Mouse (Mus musculus): ENCODE data around the gene Trim21.

Trim21 gene

DNA sequence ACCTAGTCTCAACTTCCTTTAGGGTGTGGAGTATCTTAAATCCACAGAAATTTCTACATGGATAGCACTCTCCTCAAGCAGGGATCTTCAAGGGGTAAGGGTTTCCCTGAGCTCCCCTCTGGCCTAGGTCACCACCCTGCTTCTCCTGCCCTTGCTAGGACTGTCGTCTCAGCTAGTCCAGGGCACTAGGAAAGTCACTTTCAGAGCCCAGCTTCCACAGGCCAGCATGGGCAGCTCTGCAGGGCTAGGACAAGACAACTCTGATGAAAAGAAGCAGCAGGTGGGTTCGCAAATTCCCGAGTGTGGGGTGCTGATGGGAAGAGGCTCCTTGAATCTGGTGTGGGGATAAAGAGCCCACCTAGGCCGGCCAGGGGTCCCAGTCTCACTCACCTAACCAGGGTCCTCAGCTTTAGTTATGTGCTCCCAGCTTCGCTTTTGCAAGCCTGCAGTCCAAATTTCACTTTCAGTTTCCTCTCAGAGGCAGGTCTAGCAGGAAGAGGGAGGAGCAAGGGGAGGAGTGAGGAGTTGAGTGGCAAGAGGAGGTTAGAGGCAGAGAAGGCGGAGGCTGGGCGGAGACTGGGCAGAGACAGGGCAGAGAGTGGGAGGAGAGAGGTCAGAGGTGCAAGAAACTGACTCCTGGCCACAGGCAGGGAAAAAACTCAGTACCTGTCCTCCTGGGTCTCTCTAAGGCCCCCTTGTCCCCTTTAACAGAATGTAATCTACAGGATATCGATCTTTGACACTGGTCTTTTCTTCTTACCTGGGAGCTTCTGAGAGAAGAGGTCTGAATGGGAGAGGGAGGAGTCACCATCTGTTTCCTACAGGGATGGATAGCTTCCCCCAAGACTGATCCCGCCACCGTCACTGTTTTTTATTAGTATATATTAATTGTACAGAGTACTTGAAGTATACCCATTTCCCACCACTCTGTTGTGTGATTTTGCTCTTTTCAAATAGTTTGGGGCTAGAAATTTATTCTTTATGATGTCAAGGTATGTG lies at the start of gene Trim21:
TSS of gene Trim21 (minus strand) at position 488 of the 999 bp plus-strand sequence.
- WGBS: 33% methylated on average over 10 of the region's 10 CpGs

- WGBS: 45% methylated on average over 1 of the region's 1 CpGs
Measured at GRCm38 (mm10) chr7:102597378-102598031, 32.2 kb upstream of the Trim21 start, which contains the start of gene Olfr552. TSS of gene Olfr552 (plus strand) at chr7:102597770.

GRCm38 (mm10) chr7:102591786-102592185 lies 26.5 kb upstream of the Trim21 start, which contains the start of gene Olfr551:
TSS of gene Olfr551 (minus strand) at chr7:102591886.
- 94% methylated on average over 3 of the region's 3 CpGs for WGBS

GRCm38 (mm10) chr7:102575998-102576397 lies 10.7 kb upstream of the Trim21 start:
- WGBS: 64% methylated on average over 6 of the region's 6 CpGs

GRCm38 (mm10) chr7:102573174-102573830 lies 8.0 kb upstream of the Trim21 start:
- 76% methylated on average over 3 of the region's 3 CpGs for WGBS

DNA sequence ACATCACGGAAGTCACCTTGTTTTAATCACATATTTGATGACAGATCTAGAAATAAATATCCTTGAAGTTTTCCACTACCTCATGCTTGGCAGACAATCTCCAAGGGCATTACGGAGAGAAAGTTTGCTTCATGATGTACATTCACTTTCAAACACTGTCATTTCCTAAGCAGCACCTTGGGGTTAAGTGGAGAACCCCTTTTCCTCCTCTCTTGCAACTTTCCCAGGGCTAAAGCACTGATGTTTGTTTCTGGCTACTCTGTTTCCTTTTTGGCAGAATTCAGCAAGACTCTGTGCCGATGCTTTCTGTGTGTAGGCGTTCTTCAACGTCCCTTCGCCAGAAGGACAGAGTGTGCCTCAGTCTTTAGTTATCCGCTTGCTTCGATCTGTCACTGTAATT lies 5.9 kb upstream of the Trim21 start, which contains the start of gene Olfr550:
TSS of gene Olfr550 (plus strand) at position 301 of the 400 bp plus-strand sequence.
- WGBS: 69% methylated on average over 8 of the region's 8 CpGs

DNA sequence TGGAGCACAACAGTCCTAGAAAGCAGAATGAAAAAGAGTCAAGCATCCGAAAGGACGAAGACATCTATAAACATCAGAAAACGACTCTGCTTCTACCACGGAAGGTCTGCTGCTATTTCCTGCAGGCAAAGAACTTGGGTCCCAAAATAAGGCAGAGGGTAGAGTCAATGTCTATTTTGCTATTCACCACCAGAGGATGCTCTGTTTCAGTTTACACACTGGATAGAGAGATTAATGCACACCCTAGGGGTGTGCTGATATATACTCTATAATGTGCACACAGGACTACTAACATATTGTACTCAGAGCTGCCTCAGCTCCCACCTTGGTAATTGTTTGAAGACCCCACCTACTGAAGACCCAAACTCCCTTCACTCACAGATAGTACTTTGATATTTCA lies 933 bp upstream of the Trim21 start:
- 91% methylated on average over 4 of the region's 4 CpGs for WGBS

GRCm38 (mm10) chr7:102553279-102553678 lies 12.0 kb downstream of the Trim21 start:
- 89% methylated on average over 3 of the region's 3 CpGs for WGBS

DNA sequence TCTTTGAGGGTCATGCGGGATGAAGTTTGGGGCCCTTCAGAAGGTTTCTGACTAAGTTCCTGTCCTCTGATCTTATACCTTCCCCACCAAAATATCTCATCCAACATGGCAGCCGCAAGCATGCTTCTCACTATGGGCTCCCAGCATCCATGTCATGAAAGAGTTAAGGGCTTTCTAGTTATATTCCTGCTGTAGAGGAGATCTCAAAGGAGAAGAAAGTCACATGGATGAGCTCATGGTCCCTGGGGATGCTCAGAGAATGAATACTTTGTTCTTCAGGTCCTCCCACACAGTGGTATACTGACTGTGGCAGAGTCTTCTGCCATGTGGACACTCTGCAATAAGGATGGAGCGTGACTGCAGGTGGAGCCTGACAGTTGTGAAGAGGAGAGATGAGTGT lies 15.7 kb downstream of the Trim21 start, which contains the start of gene Olfr549:
TSS of gene Olfr549 (plus strand) at position 301 of the 400 bp plus-strand sequence.
- 88% methylated on average over 3 of the region's 3 CpGs for WGBS

GRCm38 (mm10) chr7:102541251-102541650 lies 24.0 kb downstream of the Trim21 start:
- WGBS: 69% methylated on average over 3 of the region's 3 CpGs

DNA sequence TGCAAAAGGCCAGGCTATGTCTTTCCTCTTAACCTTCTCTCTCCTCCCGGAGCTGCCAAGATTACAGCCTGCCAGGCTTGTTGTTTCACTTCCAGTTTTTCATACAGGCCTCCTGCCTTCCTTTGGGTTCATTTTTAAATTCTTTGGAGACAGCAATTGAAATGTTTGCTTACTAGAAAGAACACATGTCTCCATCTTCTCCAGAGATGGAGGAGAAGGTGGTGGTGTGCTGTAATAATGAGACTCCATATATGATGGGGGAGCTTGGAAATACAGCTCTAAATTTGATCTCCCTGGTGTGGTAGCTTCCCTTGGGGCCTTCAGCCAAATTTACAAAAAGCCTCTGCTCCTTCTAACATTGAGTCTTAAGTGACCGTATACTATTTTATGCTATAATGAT lies 24.7 kb downstream of the Trim21 start, which contains the start of gene Olfr548-ps1:
TSS of gene Olfr548-ps1 (plus strand) at position 301 of the 400 bp plus-strand sequence.
- 76% methylated on average over 2 of the region's 2 CpGs for WGBS

DNA sequence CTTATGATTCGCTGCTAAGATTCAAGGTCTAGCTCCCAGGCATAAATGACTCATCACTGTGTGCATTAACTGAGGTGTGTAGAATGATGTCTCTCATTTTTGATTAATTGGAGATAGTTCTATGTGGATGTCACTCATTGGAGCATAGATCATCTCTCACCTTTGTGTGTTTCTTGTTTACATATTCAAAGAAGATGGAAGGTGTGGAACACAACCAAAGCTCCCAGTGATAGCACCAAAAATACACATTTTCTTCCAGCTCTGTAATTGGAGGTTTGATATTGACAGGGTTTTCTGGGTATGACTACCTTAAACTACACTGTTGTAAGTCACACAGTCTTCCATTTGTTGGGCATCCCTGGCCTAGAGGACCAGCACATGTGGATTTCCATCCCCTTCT lies 30.8 kb downstream of the Trim21 start, which contains the start of gene Olfr547:
TSS of gene Olfr547 (plus strand) at position 301 of the 400 bp plus-strand sequence.
- WGBS: 86% methylated on average over 1 of the region's 1 CpGs

DNA sequence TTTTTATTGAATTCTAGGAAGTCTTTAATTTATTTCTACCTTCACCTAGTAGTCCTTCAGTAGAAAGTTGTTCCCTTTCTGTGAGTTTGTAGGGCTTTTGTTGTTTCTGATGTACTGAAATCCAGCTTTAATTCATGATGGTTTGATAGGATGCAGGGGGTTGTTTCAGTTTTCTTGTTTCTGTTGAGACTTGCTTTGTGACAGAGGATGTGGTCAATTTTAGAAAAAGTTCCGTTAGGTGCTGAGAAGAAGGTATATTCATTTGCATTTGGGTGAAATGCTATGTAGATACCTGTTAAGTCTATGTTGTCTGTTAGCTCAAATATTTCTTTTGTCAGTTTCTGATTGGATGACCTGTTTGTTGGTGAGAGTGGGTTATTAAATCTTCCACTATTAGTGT lies 36.2 kb downstream of the Trim21 start:
- WGBS: 86% methylated on average over 1 of the region's 1 CpGs

GRCm38 (mm10) chr7:102517051-102517335 lies 48.3 kb downstream of the Trim21 start:
- 24% methylated on average over 2 of the region's 2 CpGs for WGBS

GRCm38 (mm10) chr7:102516261-102517050 lies 48.8 kb downstream of the Trim21 start:
- WGBS: 52% methylated on average over 10 of the region's 10 CpGs

GRCm38 (mm10) chr7:102514144-102514543 lies 51.1 kb downstream of the Trim21 start:
- WGBS: 74% methylated on average over 4 of the region's 4 CpGs

DNA sequence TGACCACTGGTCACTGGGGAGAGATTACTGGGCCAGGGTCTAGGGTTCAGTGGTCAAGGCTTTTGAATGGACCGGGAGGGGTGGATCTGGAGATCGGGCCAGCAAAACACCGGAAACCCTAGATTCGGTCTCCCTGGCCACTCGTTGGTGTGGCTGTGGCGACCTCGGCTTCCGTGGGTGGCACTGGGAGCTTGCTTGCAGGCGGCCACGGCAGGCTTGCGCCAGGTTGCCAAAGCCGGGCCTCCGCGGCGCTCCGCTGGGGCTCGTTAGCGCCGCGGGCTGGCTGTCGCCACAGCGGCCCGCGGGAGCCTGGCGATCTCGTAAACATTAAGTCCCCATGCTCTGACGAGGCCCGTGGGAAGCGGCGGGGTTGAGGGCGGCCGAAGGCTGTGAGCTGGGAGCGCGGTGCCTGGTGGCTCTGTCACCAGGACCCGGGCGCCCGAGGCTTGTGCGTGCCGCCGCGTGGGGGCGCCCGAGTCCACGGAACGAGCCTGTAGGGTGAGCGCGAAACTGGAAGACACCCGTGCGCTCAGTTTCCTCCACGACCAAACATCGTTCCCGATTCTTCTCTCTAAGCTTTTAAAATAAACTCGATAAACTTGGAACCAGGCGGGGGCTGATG lies 52.4 kb downstream of the Trim21 start:
- WGBS: 1% methylated on average over 54 of the region's 54 CpGs

- WGBS: 91% methylated on average over 10 of the region's 10 CpGs
Measured at GRCm38 (mm10) chr7:102511927-102512326, 53.4 kb downstream of the Trim21 start.

DNA sequence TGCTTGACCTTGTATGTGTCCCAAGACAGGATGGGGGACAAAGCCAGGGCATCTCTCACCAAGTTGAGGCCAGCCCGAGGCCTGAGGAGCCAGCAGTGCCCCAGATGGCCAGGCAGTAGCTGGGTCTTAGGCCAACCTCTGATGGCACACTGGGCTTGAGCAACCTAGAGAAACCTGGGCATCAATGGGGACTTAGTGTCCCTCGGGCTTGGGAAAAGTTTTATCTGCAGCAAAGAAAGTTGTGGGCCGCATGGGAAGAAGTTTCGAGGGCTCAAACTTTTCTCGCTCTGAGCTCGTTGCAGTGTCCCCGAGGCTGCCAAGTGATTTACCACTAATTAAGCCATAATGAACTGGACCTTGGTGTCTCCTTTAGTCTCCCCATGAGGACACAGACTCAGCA lies 55.6 kb downstream of the Trim21 start:
- 76% methylated on average over 7 of the region's 7 CpGs for WGBS

DNA sequence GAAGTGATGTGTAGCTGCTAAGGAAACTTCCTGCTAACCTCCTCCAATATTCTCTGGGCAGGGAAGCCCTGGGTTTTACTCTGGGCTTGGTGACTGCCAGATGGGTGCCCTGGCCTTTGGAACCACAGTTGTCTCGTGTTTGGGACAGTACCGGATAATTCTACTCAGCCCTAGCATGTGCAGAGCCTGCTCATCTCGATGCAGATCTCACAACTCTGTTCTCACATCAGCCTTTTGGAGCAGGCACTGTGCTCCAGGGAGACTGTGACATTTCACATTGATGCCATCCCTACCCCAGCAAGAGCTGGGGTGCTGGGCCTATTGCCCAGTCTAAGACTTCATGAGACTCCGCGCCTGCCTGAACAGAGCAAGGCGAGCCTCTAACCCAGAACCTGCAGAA lies 56.6 kb downstream of the Trim21 start:
- WGBS: 90% methylated on average over 6 of the region's 6 CpGs

GRCm38 (mm10) chr7:102508066-102508465 lies 57.2 kb downstream of the Trim21 start:
- 91% methylated on average over 9 of the region's 9 CpGs for WGBS
